ENCODE assay signal across 8 mouse cellular contexts in genomic region chr1:36441101-36441500, GRCm38 (mm10). TPM values are rescaled to one million over a fixed set of nuclear protein-coding genes. Genes with fewer than 3 reads are reported as not detected.
DNase-seq lines count a peak whose midpoint lies in the region.

No protein-coding gene starts in this region.

- H3K4me3 ChIP-seq in heart, embryonic 10.5 days, result no peak overlapping the region

- peaks cover 7% of the 10 kb centered on the region; the same call in 1 of the 2 replicates for H3K4me1 ChIP-seq in heart, embryonic 10.5 days

- H3K27ac ChIP-seq in heart, embryonic 10.5 days, result no peak overlapping the region

- no peaks in the 10 kb centered on the region for H3K27me3 ChIP-seq in heart, embryonic 10.5 days (ENCODE audit: insufficient read depth, poor library complexity, severe bottlenecking)

- intact Hi-C loops in gastrocnemius, postnatal 14 days (cut with DNase I; ENCODE audit: low total_unique reads), result no loop called here
- intact Hi-C loops in left cerebral cortex, postnatal 36 days (cut with DNase I), result loop anchor here (5.0 kb wide), 1 partner anchor 74 kb away; the partner anchor contains the start of gene Kansl3

- H3K36me3 ChIP-seq in heart, embryonic 10.5 days, result peaks cover 57% of the 10 kb centered on the region

- no peaks in the 10 kb centered on the region for H3K9me3 ChIP-seq in heart, embryonic 10.5 days

- WGBS in heart, embryonic 10.5 days, result 93% methylated on average over 4 of the region's 4 CpGs

- DNase-seq in heart, adult 18-20 months, result peak; percentile 56 to 73
- DNase-seq in heart, embryonic 10.5 days (ENCODE audit: low spot score), result no peak
- DNase-seq in adrenal gland, postnatal 36 days, result peak; percentile 20 to 52
- peak; percentile 14 for DNase-seq in gastrocnemius, postnatal 14 days
- peak; percentile 47 to 52 for DNase-seq in left cerebral cortex, postnatal 36 days (ENCODE audit: low spot score in 2 of 2)
- DNase-seq in spleen, postnatal 10 days (ENCODE audit: low spot score in 2 of 2), result no peak
- no peak for DNase-seq in spleen, postnatal 36 days (ENCODE audit: low spot score in 2 of 2)
- DNase-seq in kidney, postnatal 25 days, result no peak

RNA-seq across cellular contexts. Expression of gene Lman2l, which starts 4.0 kb away (rescaled TPM):
- 10 to 100 TPM; 26.8 to 29.5 TPM for total RNA-seq in heart, adult 18-20 months (2021)
- 53.7 and 57.8 TPM in 2 replicates for polyA plus RNA-seq in heart, embryonic 10.5 days (2016; fragmentation: Nextera tagmentation; extraction: Ambion mirVana)
- 10 to 100 TPM; 36.4 to 52.2 TPM for total RNA-seq in adrenal gland, postnatal 36 days (2021)
- 10 to 100 TPM; 15.7 to 17.2 TPM for total RNA-seq in gastrocnemius, postnatal 14 days (2021)
- total RNA-seq in left cerebral cortex, postnatal 36 days (2021), result 10 to 100 TPM; 34.3 to 43.6 TPM

RNA-seq across cellular contexts. Expression of gene Cnnm4, which starts 30.3 kb away (rescaled TPM):
- 1 to 10 TPM; 3.8 to 4.3 TPM for total RNA-seq in heart, adult 18-20 months (2021)
- 7.1 and 8.6 TPM in 2 replicates for polyA plus RNA-seq in heart, embryonic 10.5 days (2016; fragmentation: Nextera tagmentation; extraction: Ambion mirVana)
- 1 to 10 TPM; 3.9 to 4.9 TPM for total RNA-seq in adrenal gland, postnatal 36 days (2021)
- 1 to 10 TPM; 4.6 to 5.4 TPM for total RNA-seq in gastrocnemius, postnatal 14 days (2021)
- total RNA-seq in left cerebral cortex, postnatal 36 days (2021), result 10 to 100 TPM; 13.3 to 14.0 TPM

Comparison
In these comparisons a context has a peak if more than half of its experiments do, and no peak if none do; other contexts are left out.
1. DNase-seq: peak in heart, adult 18-20 months (2 of 2), adrenal gland, postnatal 36 days (2 of 2), gastrocnemius, postnatal 14 days (single experiment) and left cerebral cortex, postnatal 36 days (2 of 2); none in heart, embryonic 10.5 days (single experiment), spleen, postnatal 10 days (0 of 2), spleen, postnatal 36 days (0 of 2) and kidney, postnatal 25 days (0 of 2).